Mouse (Mus musculus): ENCODE measurements at regions not wholly inside any gene's neighbourhood (a gene's known extent, or its start where the extent isn't known, plus 50 kb on each side); places are given as distances from the start of the nearest gene placed in this dataset.
"Not testable (repeated sequence)": the region's sequence is repeated elsewhere in the genome, so short reads cannot be mapped to it uniquely, and the experiment has no call there.

GRCm38 (mm10) chr6:22506871-22507270 lies 150.8 kb upstream of the Fam3c start:
- CTCF ChIA-PET, result no interaction called here

DNA sequence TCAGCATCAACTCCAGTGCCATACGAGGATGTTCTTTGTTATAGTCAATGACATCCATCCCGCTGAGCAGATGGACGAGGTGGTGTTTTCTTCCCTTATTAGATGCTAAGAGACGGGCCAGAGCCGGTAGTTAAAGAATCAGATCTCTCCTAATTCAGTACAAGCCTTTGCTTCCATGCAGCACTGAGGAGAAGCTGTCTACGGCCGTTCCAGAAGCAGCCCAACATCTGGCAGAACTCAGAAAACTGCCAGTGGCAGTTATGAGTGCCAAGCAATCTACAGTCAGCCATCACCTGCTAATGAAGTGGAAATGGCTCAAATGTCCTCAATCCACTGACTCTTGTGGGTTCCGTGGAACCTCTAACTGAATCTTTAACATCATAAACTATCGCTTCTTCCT lies 141.3 kb upstream of the Fam3c start:
- CTCF ChIA-PET, result no interaction called here

DNA sequence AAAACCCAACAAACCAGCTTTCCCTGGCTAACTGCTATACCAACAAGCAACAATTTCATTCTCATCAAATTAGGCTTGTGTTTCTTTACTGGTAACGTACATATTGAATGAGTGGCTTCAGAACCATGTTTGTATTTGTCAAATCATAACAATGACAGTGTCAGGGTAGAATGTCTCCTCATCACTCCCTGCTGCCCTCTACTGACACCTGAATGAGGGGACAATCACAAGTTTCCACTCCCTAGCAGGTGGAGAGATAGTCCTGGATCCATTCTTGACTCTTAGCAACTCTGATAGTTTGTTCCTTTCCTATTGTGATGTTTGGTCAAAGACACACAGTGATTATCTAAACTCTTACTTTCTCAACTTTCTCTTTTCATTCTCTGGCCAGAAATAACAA lies 140.4 kb upstream of the Fam3c start:
- CTCF ChIA-PET, result no interaction called here

GRCm38 (mm10) chr6:22493632-22494260 lies 137.7 kb upstream of the Fam3c start:
- CTCF ChIA-PET, result interaction anchor here (0.5 to 2.4 kb wide), 4 partner anchors 93 to 1410 kb away, joined by 5 to 24 read pairs (median 8); no protein-coding TSS in a partner anchor

GRCm38 (mm10) chr6:22492896-22493295 lies 136.9 kb upstream of the Fam3c start:
- CTCF ChIA-PET, result interaction anchor here (0.5 to 2.4 kb wide), 2 partner anchors 92 to 168 kb away, joined by 9 to 24 read pairs; no protein-coding TSS in a partner anchor

DNA sequence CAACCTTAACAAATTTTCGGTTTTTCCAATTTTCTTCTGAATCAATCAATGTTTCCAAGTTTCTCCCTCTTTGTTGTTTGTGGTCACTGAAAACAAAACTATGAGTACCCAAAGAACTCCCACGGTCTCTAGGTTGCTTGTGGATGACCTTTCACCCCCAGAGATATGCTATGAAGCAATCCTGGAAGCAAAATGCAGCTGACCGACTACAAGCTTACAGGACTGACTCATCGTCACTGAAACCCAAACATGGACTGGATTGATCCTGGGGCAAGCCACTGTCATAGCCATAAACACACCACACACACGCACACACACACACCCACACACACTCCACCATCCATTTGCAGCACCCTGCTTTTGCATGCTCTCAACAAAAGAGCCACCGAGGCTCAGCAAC lies 134.7 kb upstream of the Fam3c start:
- CTCF ChIA-PET, result no interaction called here

GRCm38 (mm10) chr6:22487467-22487866 lies 131.4 kb upstream of the Fam3c start:
- CTCF ChIA-PET, result no interaction called here

- CTCF ChIA-PET, result no interaction called here
These were observed 129.9 kb upstream of the Fam3c start for GRCm38 (mm10) chr6:22485828-22486518.

DNA sequence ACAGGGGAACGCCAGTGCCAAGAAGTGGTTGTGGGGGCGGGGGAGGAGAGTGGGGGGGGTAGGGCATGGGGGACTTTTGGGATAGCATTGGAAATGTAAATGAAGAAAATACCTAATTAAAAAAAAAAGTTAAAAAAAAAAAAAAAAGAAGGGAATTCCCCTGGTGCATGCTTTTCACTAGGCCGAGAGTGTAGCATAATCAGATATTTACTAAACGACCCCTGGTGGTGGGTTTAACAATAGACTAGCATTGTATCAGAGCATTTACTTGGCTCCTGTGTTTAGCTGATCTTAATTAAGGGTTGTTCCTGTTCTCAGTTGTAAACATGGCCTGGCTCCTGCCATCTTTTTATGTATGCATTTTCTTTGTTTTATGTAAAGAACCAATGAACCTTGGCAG lies 126.2 kb upstream of the Fam3c start:
- CTCF ChIA-PET, result not testable (repeated sequence)

DNA sequence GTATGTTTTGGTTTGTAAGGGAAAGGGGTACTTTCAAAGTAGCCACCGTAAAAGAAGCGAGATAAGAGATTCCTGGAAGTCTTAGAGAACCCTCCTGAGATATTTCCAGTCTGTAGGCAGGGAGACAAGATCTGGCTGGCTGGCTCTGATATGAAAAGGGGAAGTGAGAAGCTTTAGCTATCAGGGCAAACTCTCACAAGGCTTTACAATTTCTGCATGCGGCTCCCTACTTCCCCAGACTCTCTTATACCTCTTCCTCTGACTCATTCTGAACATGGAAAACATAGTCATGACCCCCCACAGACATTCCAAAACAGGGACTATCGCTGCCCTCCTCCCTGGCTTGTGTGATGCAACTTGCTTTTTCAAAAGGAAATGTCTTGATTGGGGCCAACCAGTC lies 118.6 kb upstream of the Fam3c start:
- CTCF ChIA-PET, result interaction anchor here (1.0 kb wide), 1 partner anchor 127 kb away, joined by 3 read pairs; no protein-coding TSS in a partner anchor

GRCm38 (mm10) chr6:22474011-22474410 lies 118.0 kb upstream of the Fam3c start:
- CTCF ChIA-PET, result interaction anchor here (0.7 to 1.0 kb wide), 2 partner anchors 77 to 126 kb away, joined by 3 read pairs; no protein-coding TSS in a partner anchor

DNA sequence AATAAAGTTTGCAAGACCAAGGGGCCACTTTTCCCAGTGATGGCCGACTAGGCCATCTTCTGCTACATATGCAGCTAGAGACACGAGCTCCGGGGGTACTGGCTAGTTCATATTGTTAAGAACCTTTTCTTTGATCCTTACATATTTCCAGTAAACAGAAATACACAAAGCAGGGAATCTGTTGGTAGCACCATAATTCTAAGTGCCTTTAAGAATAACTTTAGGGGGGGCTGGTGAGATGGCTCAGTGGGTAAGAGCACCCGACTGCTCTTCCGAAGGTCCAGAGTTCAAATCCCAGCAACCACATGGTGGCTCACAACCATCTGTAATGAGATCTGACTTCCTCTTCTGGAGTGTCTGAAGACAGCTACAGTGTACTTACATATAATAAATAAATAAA lies 116.4 kb upstream of the Fam3c start:
- CTCF ChIA-PET, result not testable (repeated sequence)

DNA sequence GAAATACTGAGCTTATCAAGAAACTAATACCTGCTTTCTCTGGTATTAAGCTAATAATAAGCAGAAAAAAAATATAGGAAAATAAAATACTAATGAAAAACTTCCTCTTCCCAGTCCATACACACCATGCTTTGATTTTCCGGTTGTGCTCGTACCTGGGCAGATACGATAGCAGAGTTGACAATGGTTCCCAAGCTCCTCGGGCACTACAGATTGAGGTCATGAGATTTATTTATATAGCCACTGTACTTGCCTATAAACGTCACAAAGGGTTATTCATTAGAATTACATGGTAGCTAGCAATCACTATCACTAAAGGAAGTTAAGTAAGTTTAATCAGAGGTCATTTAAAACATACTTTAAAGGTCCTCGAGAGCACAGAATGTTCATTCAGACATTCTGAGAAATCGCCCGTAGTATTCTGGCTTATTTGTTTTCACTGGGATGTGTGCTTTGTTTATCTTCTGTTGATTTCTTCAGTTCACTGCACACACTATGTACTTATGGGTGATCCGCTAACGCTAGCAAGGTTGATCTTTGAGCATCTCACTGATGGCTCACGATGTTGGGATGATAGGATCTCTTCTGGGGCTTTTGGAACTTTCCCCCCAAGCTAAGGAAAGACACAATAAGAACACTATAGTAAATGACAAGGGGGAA lies 111.4 kb upstream of the Fam3c start:
- CTCF ChIA-PET, result no interaction called here

- CTCF ChIA-PET, result no interaction called here
These were observed 109.9 kb upstream of the Fam3c start for GRCm38 (mm10) chr6:22465926-22466325.

DNA sequence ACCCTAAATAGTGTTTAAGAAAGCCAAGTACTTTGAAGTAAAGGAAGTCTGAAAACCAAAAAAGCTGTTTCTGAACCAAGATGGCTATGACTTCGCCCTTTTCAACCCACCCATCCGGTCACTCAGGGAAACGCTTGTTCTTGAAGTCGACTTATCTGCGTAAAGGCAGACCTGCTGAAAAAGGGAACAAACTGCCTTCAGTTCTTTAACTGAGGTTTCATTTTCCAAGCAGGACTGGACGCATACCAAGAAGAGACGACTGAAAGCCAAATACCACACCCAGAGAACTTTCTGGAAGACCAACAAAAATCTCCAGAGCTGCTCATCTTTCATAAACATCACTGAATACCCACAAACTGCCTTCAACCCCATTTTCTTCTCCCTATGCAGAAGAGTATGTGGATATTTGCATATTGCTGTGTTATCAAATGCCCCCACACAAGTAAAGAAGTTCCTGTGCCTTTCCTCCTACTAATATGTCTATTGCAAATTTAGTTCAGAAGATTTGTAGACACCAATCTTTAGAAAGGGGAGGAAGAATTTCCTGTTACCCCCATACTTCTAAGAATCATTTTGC lies 103.5 kb upstream of the Fam3c start:
- CTCF ChIA-PET, result no interaction called here

DNA sequence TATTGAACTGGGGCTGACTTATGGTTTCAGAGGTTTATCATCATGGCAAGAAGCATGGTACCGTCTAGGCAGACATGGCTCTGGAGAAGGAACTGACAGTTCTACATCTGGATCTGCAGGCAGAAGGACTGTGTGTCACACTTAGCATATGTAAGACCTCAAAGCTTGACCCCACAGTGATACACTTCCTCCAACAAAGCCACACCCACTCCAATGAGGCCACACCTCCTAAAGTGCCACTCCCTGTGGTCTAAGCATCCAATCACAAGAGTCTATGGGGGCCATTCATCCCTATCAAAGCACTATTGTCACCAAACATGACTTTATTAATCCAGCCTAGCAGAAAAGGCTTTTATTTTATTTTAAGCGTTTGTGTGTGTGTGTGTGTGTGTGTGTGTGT lies 96.2 kb upstream of the Fam3c start:
- CTCF ChIA-PET, result interaction anchor here (0.6 kb wide), 1 partner anchor 581 kb away, joined by 3 read pairs; no protein-coding TSS in a partner anchor

- CTCF ChIA-PET, result no interaction called here
These were observed 94.5 kb upstream of the Fam3c start for GRCm38 (mm10) chr6:22450501-22450900.

GRCm38 (mm10) chr6:22448906-22449305 lies 92.9 kb upstream of the Fam3c start:
- CTCF ChIA-PET, result no interaction called here

GRCm38 (mm10) chr6:22447636-22448035 lies 91.6 kb upstream of the Fam3c start:
- CTCF ChIA-PET, result interaction anchor here (0.7 kb wide), 1 partner anchor 56 kb away, joined by 6 read pairs; no protein-coding TSS in a partner anchor

- CTCF ChIA-PET, result interaction anchor here (0.7 kb wide), 1 partner anchor 55 kb away, joined by 6 read pairs; no protein-coding TSS in a partner anchor
These were observed 90.7 kb upstream of the Fam3c start for GRCm38 (mm10) chr6:22446621-22447310.

GRCm38 (mm10) chr6:22444856-22445255 lies 88.8 kb upstream of the Fam3c start:
- CTCF ChIA-PET, result interaction anchor here (1.0 kb wide), 1 partner anchor 38 kb away, joined by 4 read pairs; no protein-coding TSS in a partner anchor

DNA sequence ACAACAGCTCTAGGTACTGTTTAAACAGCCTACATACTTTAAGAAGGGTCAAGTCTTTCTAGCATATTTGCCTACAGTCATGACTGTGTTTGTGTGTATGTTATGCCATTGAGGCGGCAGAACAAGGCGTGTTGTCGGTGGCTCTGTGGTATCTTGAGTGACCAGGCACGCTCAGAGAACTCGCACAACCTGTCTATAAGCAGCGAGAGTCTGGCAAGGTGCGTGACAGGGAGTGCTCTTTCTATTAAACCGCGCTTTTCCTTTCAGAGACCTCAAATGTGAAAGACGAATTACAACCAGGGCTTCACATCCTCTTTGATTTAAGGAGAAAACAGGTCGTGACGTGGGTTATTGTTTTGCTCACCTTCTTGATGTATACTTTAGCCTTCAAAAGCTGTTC lies 88.2 kb upstream of the Fam3c start:
- CTCF ChIA-PET, result no interaction called here

All from spleen, embryonic (tissue).